Mouse (Mus musculus) monocyte, adult 2 months (primary cell): ENCODE measurements around the gene Anks1.

Experiments used
- DNase-seq, 2 experiments: peaks; one replicate each; pipeline ENCODE4 v3.0.0; 2022; ENCODE audit warnings: low spot score in 2 of 2, low read depth in 1 of 2

Gene Anks1

GRCm38 (mm10) chr17:28042299-28042771 is 133.2 kb downstream of the Anks1 start:
- DNase-seq: no peak

- DNase-seq: no peak
Observed at GRCm38 (mm10) chr17:28047017-28047416, 137.9 kb downstream of the Anks1 start.

DNA sequence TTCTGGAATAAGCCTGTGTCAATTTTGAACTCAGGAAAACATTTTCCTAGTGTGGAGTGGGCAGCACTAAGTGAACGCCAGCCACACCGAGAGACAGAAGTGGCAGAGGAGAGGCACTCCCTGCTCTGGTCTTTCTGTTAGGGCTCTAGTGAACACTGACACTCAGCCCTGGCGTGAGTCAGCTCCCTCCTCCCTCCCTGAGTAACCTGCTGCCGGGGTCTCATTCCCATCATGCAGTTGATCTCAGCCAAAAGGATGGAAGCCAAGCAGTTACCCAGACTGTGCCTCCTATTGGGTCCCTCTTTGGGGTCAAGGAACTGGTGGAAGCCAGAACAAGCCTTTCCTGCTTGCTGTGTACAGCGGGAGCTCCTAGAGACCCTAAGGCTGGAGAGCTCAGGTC is 138.4 kb downstream of the Anks1 start:
- no peak for DNase-seq

DNA sequence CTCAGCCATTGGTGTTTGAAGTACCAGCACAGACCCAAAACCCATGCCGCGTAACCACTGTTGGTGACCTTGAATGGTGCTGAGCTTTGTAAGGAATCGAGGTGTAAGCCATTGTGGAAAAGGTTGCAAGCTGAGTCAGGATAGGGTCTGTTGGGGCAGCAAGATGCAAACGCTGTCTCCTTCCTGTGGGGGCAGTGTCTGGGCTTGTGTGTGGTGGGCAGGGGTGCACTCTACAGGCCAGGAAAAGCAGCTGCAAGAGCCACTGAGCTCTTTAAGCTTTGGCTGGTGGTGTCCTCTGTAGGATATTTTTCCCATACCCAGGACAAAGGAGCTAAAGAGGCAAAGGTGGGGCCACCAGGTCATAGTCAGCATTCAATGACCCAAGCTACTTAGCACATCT is 139.3 kb downstream of the Anks1 start:
- no peak for DNase-seq

DNA sequence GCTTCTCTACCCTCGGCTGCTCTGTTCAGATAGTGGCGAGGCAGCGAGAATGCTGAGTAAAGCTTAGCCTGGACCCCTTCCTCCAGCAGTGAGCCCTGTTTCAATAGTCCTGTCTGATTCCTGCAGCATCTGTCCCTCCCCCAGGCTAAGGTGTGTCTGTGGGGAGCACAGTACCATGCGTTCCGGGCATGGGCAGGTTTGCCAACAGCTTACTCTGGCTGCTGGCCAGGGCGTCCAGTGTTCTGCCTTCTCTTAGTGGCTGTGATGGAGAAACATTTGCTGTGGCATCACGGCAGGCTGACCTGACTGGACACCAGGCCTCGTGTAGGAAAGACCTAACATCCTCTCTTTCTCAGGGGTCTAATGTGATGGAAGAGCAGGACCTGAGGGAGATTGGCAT is 141.1 kb downstream of the Anks1 start:
- no peak for DNase-seq

GRCm38 (mm10) chr17:28052293-28052863 is 143.3 kb downstream of the Anks1 start:
- DNase-seq: no peak

- DNase-seq: no peak
Observed at GRCm38 (mm10) chr17:28058346-28058745, 149.2 kb downstream of the Anks1 start.

- DNase-seq: no peak
Observed at GRCm38 (mm10) chr17:28060681-28061080, 151.6 kb downstream of the Anks1 start.

DNA sequence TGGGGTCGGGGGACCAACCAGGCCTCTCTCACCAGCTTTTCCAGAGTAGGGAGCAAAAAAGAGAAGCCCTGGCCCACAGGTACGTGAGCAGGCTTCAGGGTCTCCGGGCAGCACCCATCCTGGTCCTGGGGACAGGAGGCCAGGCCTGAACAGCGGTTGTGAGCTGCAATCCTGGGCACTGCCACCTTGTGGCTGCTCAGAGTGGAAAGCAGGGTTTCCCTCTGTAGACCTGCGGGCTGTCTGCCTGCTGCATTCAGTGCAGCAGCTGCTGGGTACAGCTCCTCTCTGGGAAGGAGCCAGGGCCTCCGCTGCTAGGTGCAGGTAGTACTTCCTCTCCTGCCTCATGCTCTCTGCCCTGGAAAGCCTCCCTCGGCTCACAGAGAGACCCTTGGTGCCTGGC is 152.4 kb downstream of the Anks1 start:
- no peak for DNase-seq

GRCm38 (mm10) chr17:28062710-28063109 is 153.6 kb downstream of the Anks1 start:
- DNase-seq: no peak

DNA sequence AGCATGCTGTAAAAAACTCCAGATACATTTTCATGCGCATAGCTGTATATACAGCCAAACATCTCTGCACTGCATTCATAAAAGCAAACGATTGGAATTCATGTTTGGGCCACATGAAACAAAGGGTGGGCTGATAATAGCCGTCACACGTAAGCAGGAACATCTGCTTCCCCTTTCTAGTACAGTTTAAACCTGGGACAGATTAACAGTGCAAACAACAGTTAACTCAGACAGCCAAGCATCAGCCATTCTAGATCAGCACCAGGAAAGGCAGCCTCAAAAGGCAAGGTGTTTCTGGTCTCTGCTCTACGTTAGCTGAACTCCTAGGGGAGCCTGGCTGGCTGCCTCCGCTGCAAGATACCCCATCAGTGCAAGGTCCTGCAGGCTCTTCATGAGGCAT is 154.1 kb downstream of the Anks1 start:
- DNase-seq: no peak

GRCm38 (mm10) chr17:28067303-28067702 is 158.2 kb downstream of the Anks1 start:
- no peak for DNase-seq

- no peak for DNase-seq
Observed at GRCm38 (mm10) chr17:28069446-28069845, 160.3 kb downstream of the Anks1 start.

GRCm38 (mm10) chr17:28070256-28070655 is 161.2 kb downstream of the Anks1 start:
- DNase-seq: no peak

- DNase-seq: no peak
Observed at GRCm38 (mm10) chr17:28072730-28073129, 163.6 kb downstream of the Anks1 start.

DNA sequence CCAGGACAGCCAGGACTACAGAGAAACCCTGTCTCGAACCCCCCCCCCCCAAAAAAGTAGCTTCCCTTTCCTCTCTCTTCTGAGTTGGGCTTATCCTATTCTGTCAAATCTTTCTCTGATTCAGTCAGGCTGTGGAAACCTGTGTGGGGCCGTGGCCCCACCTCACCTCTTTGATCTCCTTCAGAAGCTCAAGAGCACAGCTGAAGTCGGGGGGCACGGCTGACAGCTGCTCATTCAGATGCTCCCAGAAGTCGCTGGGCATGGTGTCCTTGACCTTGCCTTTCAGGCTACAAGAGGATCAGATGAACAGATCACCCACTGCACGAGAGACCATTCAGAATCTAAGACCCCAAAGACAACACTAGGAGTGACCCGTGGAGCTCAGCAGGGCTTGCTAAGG is 165.4 kb downstream of the Anks1 start:
- no peak for DNase-seq

- DNase-seq: no peak
Observed at GRCm38 (mm10) chr17:28078028-28078427, 168.9 kb downstream of the Anks1 start.

DNA sequence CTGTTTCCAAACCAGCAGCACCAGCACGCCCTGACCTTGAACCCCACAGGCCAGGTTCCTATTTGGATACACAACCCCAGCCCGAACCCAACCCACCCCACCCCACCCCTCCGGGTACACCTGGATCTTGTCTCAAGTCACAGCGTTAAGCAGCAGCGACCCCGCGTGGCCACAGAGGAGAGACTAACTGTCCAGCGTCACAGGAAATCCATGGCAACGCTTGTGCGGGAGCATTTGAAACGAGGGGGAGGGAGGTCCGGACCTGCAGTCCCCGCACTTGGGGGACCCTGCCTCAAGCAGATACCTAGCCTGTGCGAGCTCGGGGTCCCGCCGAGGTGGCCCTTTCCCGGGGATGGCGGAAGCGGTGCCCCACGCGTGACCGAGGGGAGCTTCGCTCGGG is 170.5 kb downstream of the Anks1 start:
- peak; percentile 33 to 62 for DNase-seq

DNA sequence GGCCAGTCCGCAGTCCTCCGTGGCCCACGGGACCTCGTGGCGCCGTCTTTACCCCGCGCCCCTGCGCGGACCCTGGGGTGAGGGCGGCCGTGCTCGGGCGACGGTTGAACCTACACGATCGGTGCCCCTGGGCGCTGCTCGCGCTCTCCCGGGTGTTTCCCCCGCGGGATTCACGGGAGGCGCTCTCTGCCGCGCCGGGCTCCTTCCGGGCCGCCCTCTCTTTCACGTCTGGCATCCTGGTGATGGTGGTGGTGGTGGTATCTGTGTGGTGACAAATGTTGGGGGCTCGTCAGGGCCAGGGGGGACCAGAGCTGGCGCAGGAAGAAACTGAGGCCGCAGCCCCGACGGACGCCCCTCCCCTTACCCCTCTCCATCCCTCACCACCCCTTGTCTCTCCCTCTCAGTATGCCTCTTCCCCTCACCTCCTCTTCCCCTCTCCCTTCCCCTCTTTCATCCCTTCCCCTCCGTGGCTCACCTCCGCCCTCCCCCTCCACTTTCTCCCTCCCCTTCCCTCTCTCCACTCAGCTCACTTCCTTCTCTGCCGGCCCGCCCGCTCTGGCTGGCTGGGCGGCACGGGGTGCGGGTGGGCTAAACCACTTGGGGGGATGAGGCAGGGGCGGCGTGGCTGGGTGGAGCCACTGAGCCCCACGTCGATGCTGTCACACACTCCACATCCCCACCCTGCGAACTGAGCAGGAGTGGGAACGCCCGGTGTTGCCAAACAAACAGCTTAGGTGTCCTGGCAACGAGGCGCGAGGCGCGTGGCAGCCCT is 171.1 kb downstream of the Anks1 start, which contains the start of gene Tcp11:
Gene Tcp11, minus strand, starts transcription at position 595 of the 772 bp plus-strand sequence.
- peak; percentile 83 to 84 for DNase-seq

GRCm38 (mm10) chr17:28080817-28081165 is 171.7 kb downstream of the Anks1 start:
- no peak for DNase-seq

- no peak for DNase-seq
Observed at GRCm38 (mm10) chr17:28081385-28081784, 172.3 kb downstream of the Anks1 start.

DNA sequence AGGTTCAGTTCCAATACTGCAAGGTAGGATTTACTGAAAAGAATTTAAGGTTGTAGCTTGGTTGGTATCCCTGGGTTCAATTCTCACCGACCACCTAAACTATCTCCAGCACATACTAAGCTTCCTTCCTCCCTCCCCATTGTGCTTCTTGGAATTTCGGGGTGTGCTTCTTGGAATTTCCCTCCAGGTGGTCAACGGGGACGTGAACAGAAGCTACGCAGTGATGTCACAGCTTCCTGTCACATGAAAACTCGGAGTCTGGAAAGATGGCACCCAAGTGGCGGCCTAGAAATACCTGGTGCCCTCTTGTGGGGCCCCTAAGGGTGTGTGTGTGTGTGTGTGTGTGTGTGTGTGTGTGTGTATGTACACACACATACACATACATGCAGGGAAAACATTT is 172.8 kb downstream of the Anks1 start:
- no peak for DNase-seq

GRCm38 (mm10) chr17:28082863-28083262 is 173.8 kb downstream of the Anks1 start:
- no peak for DNase-seq
